Mouse (Mus musculus) regulatory T cell (primary cell): ENCODE results near the gene Olfr281.
"Not testable (repeated sequence)": the region's sequence is repeated elsewhere in the genome, so short reads cannot be mapped to it uniquely, and the experiment has no call there.

Experiments used
- in situ Hi-C: fragments of 300-600 bp; cut with MboI, MseI; formaldehyde crosslinking; loops from one replicate; pipeline ENCODE4 v1.15.1; 2025; ENCODE audit warnings: high pct_unique_total_duplicates

Olfr281 gene

GRCm38 (mm10) chr15:98452288-98452687 lies at the start of gene Olfr281:
Gene Olfr281 (plus strand): TSS chr15:98452588.
- in situ Hi-C loops = no loop called here

- in situ Hi-C loops = no loop called here
Observed at GRCm38 (mm10) chr15:98408406-98409060, 43.9 kb upstream of the Olfr281 start.

- in situ Hi-C loops = no loop called here
Observed at GRCm38 (mm10) chr15:98409635-98410034, 42.8 kb upstream of the Olfr281 start.

- in situ Hi-C loops = no loop called here
Observed at GRCm38 (mm10) chr15:98410249-98410648, 42.1 kb upstream of the Olfr281 start.

- in situ Hi-C loops = no loop called here
Observed at GRCm38 (mm10) chr15:98415996-98416395, 36.4 kb upstream of the Olfr281 start.

GRCm38 (mm10) chr15:98416802-98417201 lies 35.6 kb upstream of the Olfr281 start:
- in situ Hi-C loops = not testable (repeated sequence)

GRCm38 (mm10) chr15:98417285-98417684 lies 35.1 kb upstream of the Olfr281 start:
- in situ Hi-C loops = not testable (repeated sequence)

GRCm38 (mm10) chr15:98418096-98418495 lies 34.3 kb upstream of the Olfr281 start:
- in situ Hi-C loops = no loop called here

GRCm38 (mm10) chr15:98420897-98421296 lies 31.5 kb upstream of the Olfr281 start:
- in situ Hi-C loops = no loop called here

GRCm38 (mm10) chr15:98424326-98424725 lies 28.1 kb upstream of the Olfr281 start:
- in situ Hi-C loops = no loop called here

GRCm38 (mm10) chr15:98424753-98425152 lies 27.6 kb upstream of the Olfr281 start:
- in situ Hi-C loops = no loop called here

- in situ Hi-C loops = no loop called here
Observed at GRCm38 (mm10) chr15:98425188-98425587, 27.2 kb upstream of the Olfr281 start.

- in situ Hi-C loops = not testable (repeated sequence)
Observed at GRCm38 (mm10) chr15:98430925-98431324, 21.5 kb upstream of the Olfr281 start, which contains the start of gene Olfr282. Gene Olfr282 (plus strand): TSS chr15:98431225.

- in situ Hi-C loops = loop anchor here (5.0 to 10.0 kb wide), 2 partner anchors 62 to 110 kb away; partner anchors contain the start of gene Olfr283
Observed at GRCm38 (mm10) chr15:98444561-98444960, 7.8 kb upstream of the Olfr281 start.

GRCm38 (mm10) chr15:98448521-98448920 lies 3.9 kb upstream of the Olfr281 start:
- in situ Hi-C loops = loop anchor here (10.0 kb wide), 1 partner anchor 114 kb away; no protein-coding TSS in a partner anchor

GRCm38 (mm10) chr15:98469596-98469995 lies 17.2 kb downstream of the Olfr281 start, which contains the start of gene OR5BS1P:
Gene OR5BS1P (plus strand): TSS chr15:98469896.
- in situ Hi-C loops = no loop called here

GRCm38 (mm10) chr15:98471539-98471938 lies 19.2 kb downstream of the Olfr281 start:
- in situ Hi-C loops = loop anchor here (10.0 kb wide), 1 partner anchor 447 kb away; no protein-coding TSS in a partner anchor

- in situ Hi-C loops = loop anchor here (10.0 kb wide), 1 partner anchor 450 kb away; no protein-coding TSS in a partner anchor
Observed at GRCm38 (mm10) chr15:98474958-98475357, 22.6 kb downstream of the Olfr281 start.

- in situ Hi-C loops = loop anchor here (10.0 kb wide), 1 partner anchor 451 kb away; no protein-coding TSS in a partner anchor
Observed at GRCm38 (mm10) chr15:98475382-98475781, 23.0 kb downstream of the Olfr281 start.

- in situ Hi-C loops = loop anchor here (10.0 kb wide), 1 partner anchor 451 kb away; no protein-coding TSS in a partner anchor
Observed at GRCm38 (mm10) chr15:98476281-98476680, 23.9 kb downstream of the Olfr281 start.

- in situ Hi-C loops = loop anchor here (10.0 kb wide), 1 partner anchor 455 kb away; no protein-coding TSS in a partner anchor
Observed at GRCm38 (mm10) chr15:98479568-98480102, 27.2 kb downstream of the Olfr281 start.

- in situ Hi-C loops = no loop called here
Observed at GRCm38 (mm10) chr15:98482701-98483100, 30.3 kb downstream of the Olfr281 start, which contains the start of gene Lalba. Gene Lalba (minus strand): TSS chr15:98482721.
